Mouse (Mus musculus) right cerebral cortex, adult 2 months (tissue): ENCODE data around the gene Fbxw9.

ENCODE experiments used
- DNase-seq, 2 experiments: peaks; one replicate each; pipeline ENCODE4 v3.0.0; 2021 to 2022; ENCODE audit warnings: low spot score in 2 of 2

The Fbxw9 gene

GRCm38 (mm10) chr8:85059879-85060616, at the start of gene Fbxw9:
Fbxw9 (plus strand) TSS chr8:85060055.
- DNase-seq: peak; percentile 94 to 96

GRCm38 (mm10) chr8:85011242-85011641, 48.6 kb upstream of the Fbxw9 start:
- DNase-seq: no peak

DNA sequence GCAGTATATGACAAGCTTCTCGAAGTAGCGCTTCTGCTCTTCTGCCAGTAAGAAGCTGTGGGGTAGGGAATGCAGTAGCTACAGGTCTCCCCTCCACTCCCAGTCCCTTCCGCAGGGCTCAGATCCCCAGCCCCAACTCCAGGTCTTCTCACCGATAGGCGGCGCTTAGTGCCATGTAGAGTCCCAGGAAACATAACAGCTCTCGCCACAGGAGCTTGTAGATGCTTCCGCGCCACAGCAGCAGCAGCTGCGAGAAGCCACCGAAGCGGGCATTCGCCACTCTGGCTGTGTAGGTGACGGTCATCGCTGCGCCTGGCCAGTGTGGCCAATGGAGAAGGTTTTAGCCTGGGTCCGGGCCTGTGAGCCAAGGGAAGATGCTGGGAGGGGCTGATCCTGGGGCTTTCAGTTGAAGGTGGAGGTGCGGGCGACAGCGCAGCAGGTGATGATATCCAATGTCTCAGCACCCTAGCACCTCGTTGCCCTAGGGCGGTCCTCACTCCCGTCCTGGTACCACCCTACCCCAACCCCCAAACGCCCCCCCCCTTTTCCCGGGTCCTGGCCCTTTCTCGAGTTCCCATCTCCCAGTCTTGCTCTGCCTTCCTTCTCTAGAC, 46.5 kb upstream of the Fbxw9 start:
- peak; percentile 83 to 85 for DNase-seq

- DNase-seq: no peak
Measured at GRCm38 (mm10) chr8:85014431-85014830, 45.4 kb upstream of the Fbxw9 start, which contains the start of gene Best2. Best2 (minus strand) TSS chr8:85014531.

DNA sequence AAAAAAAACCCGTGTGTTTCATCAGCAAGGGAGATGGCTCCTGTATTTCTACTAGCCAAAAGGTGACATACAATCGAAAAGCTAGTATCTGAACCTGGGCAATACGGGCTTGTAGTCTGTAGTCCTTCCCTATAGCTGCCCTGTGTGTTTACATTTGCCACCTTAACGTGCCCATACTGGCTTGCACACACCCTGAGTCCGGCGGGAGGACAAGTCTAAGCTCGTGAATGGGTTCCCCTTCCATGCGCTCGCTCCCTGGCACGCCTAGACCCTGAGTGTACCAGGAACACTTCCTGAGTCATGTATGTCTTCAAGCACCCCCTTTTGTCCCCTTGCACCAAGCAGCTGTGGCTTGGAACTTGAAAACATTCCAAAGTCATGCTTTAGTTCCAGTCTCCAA, 43.1 kb upstream of the Fbxw9 start:
- DNase-seq: no peak

DNA sequence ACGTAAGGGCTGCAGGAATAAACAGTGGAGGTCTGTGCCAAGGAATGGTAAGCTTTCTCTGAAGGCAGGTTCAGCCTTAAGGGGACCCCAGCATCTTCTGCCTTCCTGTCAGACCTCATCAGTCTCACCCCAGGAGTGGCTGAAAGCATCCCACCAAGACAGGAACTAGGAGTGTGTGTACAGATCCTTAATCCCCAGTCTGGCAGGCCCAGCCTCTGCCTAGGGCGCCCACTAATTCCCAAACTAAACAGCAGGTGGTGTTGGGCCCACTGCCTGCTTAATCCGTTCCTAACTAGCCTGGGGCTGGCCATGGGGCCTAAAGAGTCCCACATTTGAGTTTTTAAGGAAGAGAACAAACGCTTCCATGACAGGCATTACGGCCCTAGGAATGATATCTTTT, 42.6 kb upstream of the Fbxw9 start:
- no peak for DNase-seq

GRCm38 (mm10) chr8:85021514-85022055, 38.3 kb upstream of the Fbxw9 start:
- no peak for DNase-seq

- DNase-seq: no peak
Measured at GRCm38 (mm10) chr8:85023846-85024245, 36.0 kb upstream of the Fbxw9 start.

GRCm38 (mm10) chr8:85025098-85025932, 34.5 kb upstream of the Fbxw9 start, which contains the start of gene Asna1:
Asna1 (minus strand) TSS chr8:85025281.
- peak; percentile 81 to 85 for DNase-seq

DNA sequence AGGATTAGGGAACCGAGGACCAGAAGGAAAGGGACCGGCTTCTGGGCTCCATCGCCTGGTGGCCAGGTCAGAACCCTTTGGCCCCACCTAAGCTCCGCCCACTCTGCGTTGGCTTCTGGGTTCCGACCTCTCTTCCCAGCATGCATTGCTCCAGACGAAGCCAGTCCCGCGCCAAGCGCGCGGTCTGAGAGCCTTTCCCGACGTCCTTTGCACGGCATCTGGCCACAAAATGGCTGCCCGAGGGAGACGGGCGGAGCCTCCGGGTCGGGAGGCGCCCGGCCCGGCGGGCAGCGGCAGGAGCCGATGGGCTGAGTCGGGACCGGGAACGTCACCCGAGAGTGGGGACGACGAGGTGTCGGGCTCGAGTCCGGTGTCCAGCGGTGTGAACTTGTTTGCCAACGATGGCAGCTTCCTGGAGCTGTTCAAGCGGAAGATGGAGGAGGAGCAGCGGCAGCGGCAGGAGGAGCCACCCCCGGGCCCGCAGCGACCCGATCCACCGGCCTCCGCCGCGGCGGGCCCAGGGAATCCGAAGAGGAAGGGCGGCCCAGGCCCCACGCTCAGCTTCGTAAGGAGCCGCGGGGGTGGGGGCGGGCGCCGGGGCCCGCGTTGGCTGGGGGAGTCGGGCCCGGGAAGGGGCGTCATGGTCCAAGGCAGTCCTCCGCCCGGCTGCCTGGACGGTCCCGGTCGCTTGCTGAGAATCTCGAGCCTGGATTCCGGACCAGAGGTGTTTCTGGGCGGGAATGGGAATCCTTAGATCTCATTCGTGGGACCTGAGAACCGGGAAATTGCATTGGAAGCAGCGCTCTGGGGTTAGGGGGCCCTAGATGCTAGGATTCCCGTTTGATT, 33.0 kb upstream of the Fbxw9 start, which contains the start of gene Trir:
TSS of gene Trir (plus strand) at position 154 of the 846 bp plus-strand sequence.
- peak; percentile 95 to 96 for DNase-seq

GRCm38 (mm10) chr8:85027516-85027855, 32.4 kb upstream of the Fbxw9 start:
- DNase-seq: no peak

DNA sequence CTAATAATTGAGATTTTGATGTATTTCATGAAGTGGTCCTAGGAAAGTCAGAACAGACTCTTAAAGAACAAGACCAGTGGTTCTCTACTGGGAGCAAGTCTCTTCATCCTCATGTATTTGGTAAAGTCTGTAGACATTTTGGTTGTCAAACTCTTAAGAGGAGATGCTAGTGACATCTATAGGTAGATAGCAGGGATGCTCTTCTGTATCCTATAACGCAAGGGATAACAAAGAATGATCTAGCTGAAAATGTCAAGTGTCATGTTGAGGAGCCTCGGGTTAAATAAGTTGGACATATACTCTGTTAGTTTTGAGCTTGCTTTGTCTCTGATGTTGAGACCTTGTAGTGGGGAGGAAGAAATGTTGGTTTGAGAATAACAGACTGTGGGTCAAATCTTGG, 31.9 kb upstream of the Fbxw9 start:
- DNase-seq: no peak

- DNase-seq: no peak
Measured at GRCm38 (mm10) chr8:85029271-85029670, 30.6 kb upstream of the Fbxw9 start.

GRCm38 (mm10) chr8:85032622-85033311, 27.1 kb upstream of the Fbxw9 start:
- no peak for DNase-seq

DNA sequence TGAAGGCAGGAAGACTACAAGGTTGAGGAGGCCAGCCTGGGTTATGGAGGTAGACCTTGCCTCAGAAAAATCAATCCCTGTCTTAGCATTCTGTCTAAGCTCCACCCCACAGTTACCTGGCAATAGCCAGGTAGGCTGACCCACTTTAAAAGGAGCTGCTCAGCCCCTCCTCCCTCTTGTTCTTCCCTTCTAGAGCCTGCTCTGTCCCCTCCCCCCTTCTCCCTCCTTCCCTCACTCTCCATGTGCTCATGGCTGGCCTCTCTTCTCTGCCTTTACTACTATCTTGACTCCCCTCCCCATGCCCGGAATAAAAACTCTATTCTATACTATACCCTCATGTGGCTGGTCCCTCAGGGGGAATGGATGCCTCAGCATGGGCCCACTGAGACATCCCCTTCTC, 26.0 kb upstream of the Fbxw9 start:
- DNase-seq: no peak

- DNase-seq: peak; percentile 72 to 76
Measured at GRCm38 (mm10) chr8:85034764-85035163, 25.1 kb upstream of the Fbxw9 start.

- DNase-seq: no peak
Measured at GRCm38 (mm10) chr8:85035165-85035727, 24.6 kb upstream of the Fbxw9 start.

DNA sequence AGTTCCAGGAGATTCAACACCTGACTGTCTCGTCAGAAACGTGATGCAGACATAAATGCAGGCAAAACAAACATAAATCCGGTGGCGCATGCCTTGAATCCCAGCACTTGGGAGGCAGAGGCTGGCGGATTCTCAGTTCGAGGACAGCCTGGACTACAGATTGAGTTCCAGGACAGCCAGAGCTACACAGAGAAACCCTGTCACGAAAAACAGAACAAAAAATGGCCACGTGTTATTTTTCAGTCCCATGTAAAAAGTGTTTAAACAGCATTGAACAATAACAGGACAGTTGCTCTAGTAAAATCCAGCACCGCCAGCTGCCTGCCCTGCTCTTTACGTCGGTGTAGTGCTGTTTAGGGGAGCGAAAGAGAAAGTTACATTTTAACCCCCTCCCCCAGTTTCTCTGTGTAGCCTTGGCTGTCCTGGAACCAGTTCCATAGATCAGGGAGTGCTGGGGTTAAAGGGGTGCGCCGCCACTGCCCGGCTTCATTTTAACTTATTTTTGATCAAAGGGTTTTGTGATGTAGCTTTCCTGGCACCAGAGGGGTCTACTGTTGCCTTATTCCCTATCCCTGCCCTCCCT, 24.0 kb upstream of the Fbxw9 start:
- no peak for DNase-seq

GRCm38 (mm10) chr8:85036381-85036717, 23.5 kb upstream of the Fbxw9 start:
- no peak for DNase-seq
